Mouse (Mus musculus) layer of hippocampus, adult 2 months (tissue): Measurements from ENCODE around the gene Olfr1243. TPM values are rescaled to one million over a fixed set of nuclear protein-coding genes. Genes with fewer than 3 reads are reported as not detected.
A peak's percentile ranks its signal among the peaks of the same experiment; 100 is the strongest.
"Not testable (repeated sequence)": the region's sequence is repeated elsewhere in the genome, so short reads cannot be mapped to it uniquely, and the experiment has no call there.

Experiments used
- DNase-seq, 2 experiments: peaks; one replicate each; pipeline ENCODE4 v3.0.0; 2022; ENCODE audit warnings: low spot score in 2 of 2
- H3K27ac ChIP-seq: fragments of 200-600 bp; 2 replicates; pipeline ENCODE4 v1.8.1; 2022
- H3K4me3 ChIP-seq: fragments of 200-600 bp; 2 replicates; pipeline ENCODE4 v1.8.1; 2022; ENCODE audit warnings: mild to moderate bottlenecking
- CTCF ChIP-seq: fragments of 200-600 bp; conservative IDR thresholded peaks from 2 replicates; pipeline ENCODE4 v1.8.1; 2022; ENCODE audit warnings: antibody characterized with exemption, mild to moderate bottlenecking, moderate library complexity
- long read RNA-seq, 2 experiments: library from polyadenylated mRNA; stranded (forward); transcript quantifications; one replicate each; pipeline ENCODE4 v2.0.0; 2021; ENCODE audit warnings: borderline mapping rate in 2 of 2
- total RNA-seq, 2 experiments: library from RNA; stranded (reverse); gene quantifications; 2 replicates each; pipeline ENCODE4 v1.2.3; 2021

Gene Olfr1243
- not detected for total RNA-seq
- long read RNA-seq, experiment 1, result 0 reads
- long read RNA-seq, experiment 2, result 0 reads

- no peak for DNase-seq
- no peak for TF ChIP-seq CTCF
- no peak within 1 kb of the TSS for H3K27ac ChIP-seq
- no peak within 1 kb of the TSS for H3K4me3 ChIP-seq
These were observed at the start of gene Olfr1243 for GRCm38 (mm10) chr2:89531387-89531786. TSS of gene Olfr1243 (minus strand) at chr2:89531487.

GRCm38 (mm10) chr2:89578347-89578746, 47.1 kb upstream of the Olfr1243 start, which contains the start of gene Olfr1245:
TSS of gene Olfr1245 (minus strand) at chr2:89578447.
- no peak for TF ChIP-seq CTCF
- Histone ChIP-seq H3K27ac (no peak within 1 kb of the TSS), H3K4me3 (no peak within 1 kb of the TSS)
- no peak for DNase-seq

DNA sequence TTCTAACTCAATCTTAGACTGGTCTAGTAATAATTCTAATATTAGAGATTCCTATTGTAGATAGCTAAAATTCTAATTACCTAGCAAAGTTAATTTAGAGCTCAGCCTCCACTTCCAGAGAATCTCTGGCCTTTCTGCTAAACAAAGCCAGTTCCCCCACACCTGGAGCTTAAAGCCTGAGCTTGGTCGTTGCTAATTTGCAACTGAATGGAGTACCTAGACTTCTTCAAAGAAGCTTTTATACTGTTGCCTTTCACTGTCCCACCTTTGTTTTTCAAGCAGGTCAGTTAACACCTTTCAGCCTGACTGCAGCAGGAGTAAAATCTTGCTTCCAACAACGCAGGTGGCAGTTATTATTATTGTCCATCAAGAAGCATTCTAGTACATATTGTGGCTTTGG, 31.4 kb upstream of the Olfr1243 start:
- not testable (repeated sequence) for H3K27ac ChIP-seq, H3K4me3 ChIP-seq, DNase-seq

GRCm38 (mm10) chr2:89544516-89544915, 13.2 kb upstream of the Olfr1243 start:
- DNase-seq, result peak in 1 of 2 experiments; percentile 16

DNA sequence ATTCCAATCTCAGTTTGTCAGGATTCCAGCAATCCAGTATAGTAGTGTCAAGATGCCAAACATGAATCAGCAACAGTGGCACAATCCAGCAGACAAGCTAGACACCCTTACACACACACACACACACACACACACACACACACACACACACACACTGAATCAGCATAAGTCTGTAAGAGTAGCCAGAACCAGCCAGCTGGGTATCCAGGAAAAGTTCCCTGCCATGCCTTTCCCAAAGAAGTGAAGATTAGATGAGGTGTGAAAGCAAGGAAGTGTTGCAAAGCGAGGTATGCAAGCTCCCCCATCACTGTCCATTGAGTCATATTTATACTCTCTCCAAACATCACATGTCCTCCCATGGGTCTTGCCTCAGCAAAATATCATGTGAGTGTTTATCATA, 8.6 kb upstream of the Olfr1243 start:
- Histone ChIP-seq H3K4me3 (no peak overlapping the region), H3K27ac (no peak overlapping the region)
- no peak for TF ChIP-seq CTCF
- no peak for DNase-seq

More at GRCm38 (mm10) chr2:89544516-89544915, 13.2 kb upstream of the Olfr1243 start:
- no peak overlapping the region for H3K27ac ChIP-seq
- TF ChIP-seq CTCF, result peak; percentile 79
- no peak overlapping the region for H3K4me3 ChIP-seq

DNA sequence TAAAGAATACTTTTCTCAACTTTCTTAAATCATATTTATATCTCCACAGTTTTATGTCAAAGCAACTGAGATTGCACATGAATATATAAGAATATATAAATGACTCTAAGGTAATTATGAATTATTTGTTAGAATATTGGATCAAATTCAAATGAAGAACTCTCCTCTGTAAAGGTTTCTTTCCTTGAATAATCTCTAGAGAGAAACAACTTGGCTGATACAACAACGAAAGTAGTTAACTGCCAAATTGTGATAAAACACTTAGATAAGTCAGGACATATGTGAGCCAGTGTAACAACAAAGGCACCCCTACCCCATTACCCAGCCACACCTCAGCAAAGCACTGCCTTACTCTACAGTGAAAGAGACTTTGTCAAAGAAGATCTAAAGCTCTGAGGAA, 33.1 kb downstream of the Olfr1243 start, which contains the start of gene Olfr1242:
Gene Olfr1242 (minus strand): TSS at position 101 of the 400 bp plus-strand sequence.
- no peak within 1 kb of the TSS for H3K27ac ChIP-seq
- no peak within 1 kb of the TSS for H3K4me3 ChIP-seq
- TF ChIP-seq CTCF, result no peak
- no peak for DNase-seq

DNA sequence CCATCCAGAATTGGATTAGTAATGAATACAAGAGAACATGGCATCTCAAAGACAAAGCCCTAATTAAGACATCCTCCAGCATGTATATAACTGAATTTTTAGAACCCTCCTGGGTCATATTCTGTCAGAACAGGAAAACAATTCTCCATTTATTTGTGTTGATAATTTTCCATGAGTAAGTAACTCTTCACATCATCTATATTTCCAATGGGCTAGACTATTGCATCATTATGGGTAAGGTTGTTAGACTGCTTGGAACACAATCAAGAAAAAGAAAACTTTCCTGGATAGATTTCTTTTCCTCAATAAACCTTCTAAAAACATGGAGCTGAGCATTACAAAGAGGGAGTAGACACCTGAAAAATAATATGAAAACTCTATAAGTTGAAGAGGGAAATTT, 44.3 kb downstream of the Olfr1243 start, which contains the start of gene Olfr1241:
Gene Olfr1241 (minus strand): TSS at position 101 of the 400 bp plus-strand sequence.
- no peak for DNase-seq
- Histone ChIP-seq H3K4me3 (no peak within 1 kb of the TSS), H3K27ac (no peak within 1 kb of the TSS)
- no peak for TF ChIP-seq CTCF

Other genes starting within 250 kb of the Olfr1243 start
- gene Olfr1229, start 243.5 kb downstream of the Olfr1243 start, total RNA-seq, result not detected
- not detected for gene Olfr1230, start 234.2 kb downstream of the Olfr1243 start, total RNA-seq
- not detected for gene Olfr1231, start 224.4 kb downstream of the Olfr1243 start, total RNA-seq
- gene Olfr1232, start 201.8 kb downstream of the Olfr1243 start, total RNA-seq, result not detected
- gene Olfr1233, start 189.1 kb downstream of the Olfr1243 start, total RNA-seq, result not detected
- gene Olfr1234, start 166.6 kb downstream of the Olfr1243 start, total RNA-seq, result not detected
- not detected for gene Olfr1238, start 121.8 kb downstream of the Olfr1243 start, total RNA-seq
- gene Olfr1239, start 111.1 kb downstream of the Olfr1243 start, total RNA-seq, result not detected
- not detected for gene Olfr1240, start 88.5 kb downstream of the Olfr1243 start, total RNA-seq
- not detected for gene Olfr1241, start 44.4 kb downstream of the Olfr1243 start, total RNA-seq
- not detected for gene Olfr1242, start 33.2 kb downstream of the Olfr1243 start, total RNA-seq
- not detected for gene Olfr1245, start 47.0 kb upstream of the Olfr1243 start, total RNA-seq
- gene Olfr1246, start 61.7 kb upstream of the Olfr1243 start, total RNA-seq, result not detected
- gene Olfr1247, start 82.6 kb upstream of the Olfr1243 start, total RNA-seq, result under 1 TPM; 0.10 TPM
- not detected for gene Olfr1248, start 86.8 kb upstream of the Olfr1243 start, total RNA-seq
- gene Olfr1249, start 103.5 kb upstream of the Olfr1243 start, total RNA-seq, result not detected
- gene Olfr1250, start 130.0 kb upstream of the Olfr1243 start, total RNA-seq, result not detected
- not detected for gene Olfr1251, start 140.4 kb upstream of the Olfr1243 start, total RNA-seq
- gene Olfr1252, start 193.5 kb upstream of the Olfr1243 start, total RNA-seq, result not detected
- not detected for gene Olfr1253, start 225.6 kb upstream of the Olfr1243 start, total RNA-seq